Mouse (Mus musculus): Measurements from ENCODE around the gene Maff.
A peak's percentile ranks its signal among the peaks of the same experiment; 100 is the strongest.

Gene Maff

DNA sequence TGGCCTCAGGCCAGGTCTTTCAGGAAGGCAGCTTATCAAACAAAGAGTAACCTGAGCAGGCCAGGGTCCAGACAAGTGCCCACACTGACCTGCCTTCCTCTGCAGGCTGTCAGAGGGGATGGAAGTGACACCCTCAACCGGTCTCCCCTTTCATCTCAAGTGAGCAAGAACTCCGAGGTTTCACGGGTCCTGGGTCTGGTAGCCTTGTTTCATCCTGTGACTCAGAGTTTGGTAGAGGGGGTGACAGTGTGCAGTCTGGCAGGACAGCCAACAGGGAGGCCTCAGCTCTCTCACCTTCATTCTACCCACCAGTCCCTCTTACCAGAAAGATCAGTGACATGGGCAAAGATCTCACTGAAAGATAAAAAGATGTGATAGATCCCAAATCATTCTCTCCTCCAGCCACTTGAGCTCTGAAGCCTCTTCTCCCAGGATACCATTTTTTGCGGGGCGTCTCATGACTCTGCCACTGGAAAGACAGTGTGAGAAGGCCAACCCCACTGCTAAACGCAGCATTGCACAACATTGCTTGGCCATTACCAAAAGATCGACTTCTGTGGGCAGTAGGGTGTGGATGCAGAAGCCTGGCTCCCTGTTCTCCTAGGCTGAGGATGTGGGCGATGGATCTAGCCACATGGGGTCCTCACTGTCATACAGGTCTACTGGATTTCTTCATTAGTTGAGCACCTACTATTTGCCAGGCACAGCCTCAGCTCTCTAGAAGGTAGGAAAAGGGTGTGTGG is at the start of gene Maff:
TSS of gene Maff (plus strand) at position 571 of the 743 bp plus-strand sequence.
- no peak for DNase-seq

DNA sequence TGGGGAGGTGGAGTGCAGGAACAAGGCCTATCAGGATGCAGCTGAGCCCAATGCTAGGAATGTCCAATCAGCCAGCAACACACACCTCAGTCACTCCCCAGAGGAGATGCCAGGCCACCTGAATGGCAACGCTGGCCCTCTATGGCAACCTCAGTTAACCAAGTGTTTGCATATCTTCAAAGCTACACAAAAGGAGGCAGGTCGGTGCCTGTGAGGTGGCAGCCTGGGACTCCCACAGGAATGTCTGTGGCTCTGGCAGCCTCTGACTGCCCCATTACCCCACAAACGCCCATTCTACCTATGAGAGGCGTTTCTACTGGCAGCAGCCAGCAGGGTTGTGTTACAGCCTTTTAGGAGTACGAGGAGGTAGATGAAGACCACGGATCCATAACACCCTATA is 47.9 kb upstream of the Maff start:
- no peak for DNase-seq

GRCm38 (mm10) chr15:79299563-79300155 is 46.8 kb upstream of the Maff start:
- DNase-seq: no peak

DNA sequence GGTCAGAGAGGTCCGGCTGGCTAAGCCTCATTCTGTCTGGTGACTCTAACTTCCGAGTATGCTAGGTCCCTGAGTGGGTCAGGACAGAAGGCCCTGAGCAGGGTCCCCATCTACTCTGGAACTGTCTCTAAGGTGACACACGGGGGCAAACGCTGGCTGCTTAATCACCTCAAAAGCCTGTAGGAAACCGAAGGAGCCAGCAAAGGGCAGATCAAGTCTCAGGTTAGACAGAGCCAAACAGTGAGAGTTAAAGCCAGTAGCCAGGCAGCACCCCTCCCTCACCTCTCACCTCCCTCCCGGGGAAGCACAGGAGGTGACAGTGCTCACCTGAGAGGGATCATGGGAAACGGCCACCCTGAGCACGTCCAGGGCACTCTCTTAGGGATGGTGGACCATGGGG is 42.7 kb upstream of the Maff start:
- DNase-seq: no peak

- DNase-seq: no peak
These were observed 41.6 kb upstream of the Maff start for GRCm38 (mm10) chr15:79304832-79305231.

DNA sequence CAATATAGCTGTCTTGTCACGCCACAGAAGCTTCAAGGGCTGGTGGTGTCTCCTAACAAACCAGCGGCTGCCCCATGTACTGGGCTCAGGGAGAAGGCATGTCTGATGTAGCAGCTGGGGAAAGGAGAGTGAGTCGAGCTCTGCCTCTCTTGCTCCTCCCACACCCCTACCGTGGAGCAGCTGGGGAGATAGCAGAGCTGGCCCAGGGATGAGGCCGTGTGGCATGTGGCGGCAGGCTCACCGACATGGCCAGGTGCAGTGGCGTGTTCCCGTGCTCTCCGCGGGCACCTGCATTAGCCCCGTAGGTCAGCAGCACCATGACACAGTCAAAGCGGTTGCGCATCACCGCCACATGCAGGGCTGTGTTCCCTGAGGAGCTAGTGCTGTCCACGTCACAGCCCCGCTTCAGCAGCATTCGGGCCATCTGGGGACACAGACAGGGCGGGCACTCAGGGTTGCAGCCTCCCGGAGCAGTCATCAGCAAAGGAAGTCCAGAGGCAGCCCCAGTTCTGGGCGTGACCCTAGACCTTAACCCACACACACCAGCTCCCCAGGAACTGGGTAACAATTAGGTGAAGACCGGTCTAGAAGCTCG is 40.3 kb upstream of the Maff start:
- no peak for DNase-seq

DNA sequence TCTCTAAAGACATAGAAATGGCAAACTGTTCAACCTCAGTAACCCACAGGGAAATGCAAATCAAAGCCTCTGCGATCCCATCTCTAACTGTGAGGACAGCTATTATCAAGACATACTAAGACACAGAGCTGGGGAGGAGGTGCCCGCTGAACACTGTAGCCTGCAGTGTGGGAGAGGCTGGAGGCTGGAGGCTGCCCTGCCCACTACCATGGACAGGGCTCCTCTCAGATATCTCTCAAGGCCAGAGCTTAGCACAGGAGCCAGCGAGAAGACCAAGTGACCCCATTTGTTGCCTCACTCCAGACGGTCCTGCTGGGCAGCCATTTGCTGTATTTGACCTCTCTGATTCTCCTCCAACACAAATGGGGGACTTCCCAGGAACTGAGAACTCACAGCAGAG is 38.6 kb upstream of the Maff start:
- no peak for DNase-seq

DNA sequence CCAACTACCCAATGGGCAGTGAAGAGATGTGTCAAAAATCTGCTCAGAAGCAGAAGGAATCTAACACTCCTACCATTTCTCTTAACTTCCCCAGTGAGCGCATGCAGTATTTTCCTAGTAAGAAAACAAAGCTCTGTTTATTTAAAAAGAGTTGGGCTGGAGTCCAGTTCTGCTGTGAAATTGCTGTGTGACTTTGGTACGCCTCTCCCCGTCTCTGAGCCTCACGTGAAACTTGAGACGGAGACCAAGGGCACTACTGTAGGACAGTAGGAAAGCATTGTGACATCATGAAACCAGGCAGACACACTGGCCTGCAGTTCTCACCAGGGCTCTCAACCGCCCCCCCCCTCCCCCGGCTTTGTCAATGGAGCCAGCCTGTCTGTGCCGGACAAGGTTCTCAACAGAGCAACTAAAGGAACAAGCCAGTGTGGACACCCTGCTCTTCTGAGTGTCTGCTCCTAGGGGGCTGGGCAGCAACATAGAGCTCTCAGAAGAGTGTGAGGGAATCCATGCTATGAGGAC is 32.5 kb upstream of the Maff start:
- DNase-seq: no peak

DNA sequence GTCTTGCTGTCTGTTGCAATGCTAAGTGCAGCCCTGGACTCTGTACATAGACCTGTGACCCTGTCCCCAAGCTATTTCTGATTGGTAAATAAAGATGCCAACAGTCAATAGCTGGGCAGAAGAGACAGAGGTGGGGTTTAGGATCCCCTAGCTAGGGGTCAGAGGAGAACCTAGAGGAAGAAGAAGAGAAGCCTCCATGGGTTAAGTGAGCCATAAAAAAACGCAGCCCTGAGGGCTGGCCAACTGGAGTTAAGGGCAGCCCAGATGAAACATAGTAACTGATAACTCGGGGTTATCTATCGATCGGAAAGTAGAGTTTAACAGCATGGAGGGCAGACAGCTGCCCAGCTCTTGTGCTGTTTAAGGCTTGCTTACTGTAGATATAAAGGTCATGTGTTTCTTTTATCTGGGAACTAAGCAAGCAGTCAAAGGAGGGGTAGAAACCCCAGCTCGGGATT is 24.7 kb upstream of the Maff start:
- DNase-seq: no peak

DNA sequence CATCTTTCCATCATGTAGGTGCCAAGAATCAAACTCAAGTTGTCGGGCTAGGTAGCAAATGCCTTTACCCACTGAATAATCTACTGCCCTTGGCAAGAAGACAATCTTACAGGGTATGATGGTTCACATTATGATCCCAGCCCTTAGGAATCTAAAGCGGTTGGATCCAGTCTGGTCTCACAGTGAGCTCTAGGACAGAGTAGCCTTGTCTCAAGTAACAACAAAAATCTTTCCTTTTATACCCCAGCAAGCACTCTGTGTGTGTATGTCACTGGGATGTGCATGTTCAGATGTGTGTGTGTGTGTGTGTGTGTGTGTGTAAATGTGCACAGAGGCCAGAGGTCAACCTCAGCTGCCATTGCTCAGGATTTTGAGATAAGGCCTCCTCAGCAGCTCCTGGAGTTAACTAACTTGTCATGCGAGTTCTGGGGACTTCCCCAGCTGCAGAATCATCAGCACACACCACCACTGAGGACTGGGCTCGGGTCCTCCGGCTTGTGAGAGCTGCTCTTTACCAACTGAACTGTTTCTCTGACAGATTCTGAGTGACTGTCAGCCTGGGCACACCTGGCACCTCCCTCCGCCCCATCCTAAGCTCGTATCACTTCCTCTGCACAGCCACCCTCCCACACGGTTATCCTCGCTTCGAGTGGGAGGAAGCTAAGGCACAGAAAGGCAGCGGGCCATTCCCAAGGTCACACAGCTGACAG is 24.0 kb upstream of the Maff start:
- no peak for DNase-seq

GRCm38 (mm10) chr15:79322991-79323790 is 23.2 kb upstream of the Maff start:
- DNase-seq: no peak

DNA sequence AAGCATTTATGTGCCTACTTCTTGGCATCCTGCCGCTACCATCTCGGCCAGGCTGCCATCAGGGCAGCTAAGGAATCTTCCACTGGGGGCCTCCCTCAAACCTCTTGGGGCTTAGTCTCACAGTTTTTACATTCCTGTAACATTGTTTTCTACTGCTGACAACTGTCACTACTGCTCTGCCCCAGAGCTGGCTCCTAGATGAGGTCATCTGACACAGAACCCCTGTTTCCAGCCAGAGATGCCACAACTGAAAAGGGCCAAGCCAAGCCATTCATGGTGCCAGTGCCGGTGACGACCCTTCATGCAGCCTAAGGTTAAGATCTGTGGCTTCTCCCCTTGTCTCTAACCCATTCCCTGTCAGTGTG is 22.6 kb upstream of the Maff start:
- no peak for DNase-seq

DNA sequence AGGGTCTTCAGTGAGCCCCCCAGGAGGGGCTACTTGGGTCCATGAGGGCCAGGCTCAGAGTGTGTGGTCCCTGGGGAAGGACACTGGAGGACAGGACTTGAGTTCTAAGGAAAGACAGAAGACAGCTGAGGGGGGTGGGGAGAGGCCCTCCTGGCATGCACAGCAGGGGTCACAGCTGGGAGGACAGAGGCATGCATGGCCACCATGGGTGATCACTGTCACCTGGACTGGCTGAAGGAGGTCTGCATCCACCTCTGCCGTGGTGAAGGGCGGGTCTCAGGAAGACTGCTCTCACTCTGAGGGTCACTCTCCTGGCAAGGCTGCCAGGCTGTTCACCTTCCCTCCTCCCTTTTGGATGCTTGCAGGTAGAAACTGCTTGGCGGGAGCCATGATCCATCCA is 22.0 kb upstream of the Maff start:
- no peak for DNase-seq

- DNase-seq: no peak
These were observed 20.7 kb upstream of the Maff start for GRCm38 (mm10) chr15:79325742-79326141.

- DNase-seq: no peak
These were observed 20.2 kb upstream of the Maff start for GRCm38 (mm10) chr15:79326264-79326663.

DNA sequence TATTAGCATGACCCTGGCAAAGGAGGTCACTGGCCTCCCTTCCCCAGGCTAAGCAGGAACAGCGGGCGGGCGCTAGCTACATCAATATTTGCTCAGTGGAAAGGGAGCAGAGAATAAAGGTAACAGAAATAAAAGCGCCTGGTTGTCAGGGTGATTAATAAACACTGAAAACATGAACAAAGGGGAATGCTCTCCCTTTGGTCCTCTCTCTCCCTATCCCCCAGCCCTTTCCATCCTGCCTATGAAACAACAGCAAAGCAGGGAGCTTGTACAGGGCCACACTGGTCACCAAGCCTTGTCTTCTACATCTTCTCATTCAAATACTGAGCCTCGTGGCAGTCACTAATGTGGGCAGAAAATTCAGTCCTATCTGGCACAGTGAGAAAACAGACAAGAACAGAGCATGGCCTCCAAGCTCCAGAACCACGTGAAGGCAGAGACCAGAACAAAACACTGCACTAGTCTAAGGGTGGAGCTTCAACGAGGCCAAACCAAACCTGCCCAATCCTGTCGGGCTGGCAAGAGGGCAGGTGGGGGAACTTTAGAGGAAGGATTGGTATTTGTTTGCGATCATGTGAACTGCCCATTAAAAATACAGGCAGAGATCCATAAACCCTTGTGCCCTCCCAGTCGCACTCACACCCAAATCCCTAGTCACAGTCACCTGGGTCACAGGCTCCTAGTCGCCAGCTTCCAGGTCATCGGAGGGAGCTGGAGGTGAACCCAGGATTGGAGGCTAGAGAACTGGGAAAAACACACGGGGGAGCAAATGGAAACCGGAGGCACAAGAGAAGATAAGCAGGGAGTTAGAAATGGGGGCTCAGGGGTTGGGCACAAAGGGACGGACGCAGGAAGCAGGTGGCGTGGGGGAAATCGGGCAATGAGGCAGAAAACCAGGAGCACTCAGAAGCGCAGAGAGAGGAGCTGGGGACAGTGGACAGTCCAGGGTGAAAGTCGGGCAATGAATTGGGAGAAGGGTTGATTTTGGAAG is 19.2 kb upstream of the Maff start:
- peak; percentile 22 for DNase-seq

GRCm38 (mm10) chr15:79328058-79328938 is 18.1 kb upstream of the Maff start, which contains the start of gene Pla2g6:
TSS of gene Pla2g6 (minus strand) at chr15:79328390.
- DNase-seq: peak; percentile 97

DNA sequence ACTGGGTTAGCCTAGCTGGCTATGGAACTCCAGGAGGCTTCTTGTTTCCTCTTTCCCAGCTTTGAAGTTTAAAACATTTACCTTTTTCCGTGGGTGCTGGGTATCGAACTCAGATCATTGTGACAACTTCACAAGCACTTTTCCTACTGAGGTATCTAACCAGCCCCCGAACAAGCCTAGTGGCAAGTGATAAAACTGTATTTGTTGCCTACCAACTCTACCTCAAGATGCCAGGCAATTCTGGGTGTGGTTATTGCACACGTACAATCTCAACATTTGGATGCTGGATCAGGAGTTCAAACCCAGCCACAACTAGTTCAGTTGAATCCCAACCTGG is 17.5 kb upstream of the Maff start:
- DNase-seq: no peak

- DNase-seq: no peak
These were observed 17.0 kb upstream of the Maff start for GRCm38 (mm10) chr15:79329346-79329978.

DNA sequence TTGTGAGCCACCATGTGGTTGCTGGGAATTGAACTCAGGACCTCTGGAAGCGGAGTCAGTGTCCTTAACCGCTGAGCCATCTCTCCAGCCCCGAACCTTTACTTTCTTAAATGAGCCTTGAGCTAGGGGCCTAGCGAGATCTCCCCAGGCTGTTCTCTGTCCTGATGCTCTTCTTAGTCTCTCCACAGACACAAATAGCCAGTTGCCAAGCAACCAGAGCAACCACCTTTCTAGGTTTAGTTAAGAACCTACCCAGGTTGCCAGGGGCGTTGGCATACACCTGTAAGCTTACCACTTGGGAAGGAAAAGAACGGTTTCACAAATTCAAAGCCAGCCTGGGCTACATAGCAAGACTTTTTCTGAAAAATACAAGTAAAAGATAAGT is 16.4 kb upstream of the Maff start:
- no peak for DNase-seq

Data from right cerebral cortex, postnatal 4 days (tissue).